Mouse (Mus musculus) intestine, embryonic 16.5 days (tissue): Measurements from ENCODE around the gene Rpl36al. TPM values are rescaled to one million over a fixed set of nuclear protein-coding genes. Genes with fewer than 3 reads are reported as not detected.
A peak's percentile ranks its signal among the peaks of the same experiment; 100 is the strongest.

Source experiments
- ATAC-seq: fragments of 200-750 bp; cut with Nextera tagmentation; 2 replicates; pipeline ENCODE4 v1.8.0; 2017; ENCODE audit warnings: moderate TSS enrichment, moderate library complexity
- H3K27ac ChIP-seq: fragments of 300-500 bp; sonication (generic); 2 replicates; pipeline ENCODE4 v1.5.1; 2014; ENCODE audit warnings: mild to moderate bottlenecking, low read length
- H3K27me3 ChIP-seq: fragments of 300-500 bp; sonication (generic); replicated peaks from 2 replicates; pipeline ENCODE4 v1.6.1; 2014; ENCODE audit warnings: low read length, control low read depth, mixed read lengths; ENCODE audit not compliant: control insufficient read depth, insufficient read depth
- H3K36me3 ChIP-seq: fragments of 300-500 bp; sonication (generic); 2 replicates; pipeline ENCODE4 v1.6.1; 2014; ENCODE audit warnings: low read length, control low read depth; ENCODE audit not compliant: control insufficient read depth, insufficient read depth
- H3K4me1 ChIP-seq: fragments of 300-500 bp; sonication (generic); 2 replicates; pipeline ENCODE4 v1.6.1; 2014; ENCODE audit warnings: low read length, control low read depth, mixed read lengths; ENCODE audit not compliant: control insufficient read depth, insufficient read depth
- H3K4me2 ChIP-seq: fragments of 300-500 bp; sonication (generic); 2 replicates; pipeline ENCODE4 v1.6.1; 2014; ENCODE audit warnings: low read depth, low read length, control low read depth
- H3K4me3 ChIP-seq: fragments of 300-500 bp; sonication (generic); 2 replicates; pipeline ENCODE4 v1.5.1; 2014; ENCODE audit warnings: mild to moderate bottlenecking, low read length
- H3K9ac ChIP-seq: fragments of 300-500 bp; sonication (generic); 2 replicates; pipeline ENCODE4 v1.6.1; 2014; ENCODE audit warnings: low read depth, low read length
- H3K9me3 ChIP-seq: fragments of 300-500 bp; sonication (generic); 2 replicates; pipeline ENCODE4 v1.6.1; 2016; ENCODE audit warnings: low read length, control low read depth; ENCODE audit not compliant: control insufficient read depth
- WGBS: fragments of 180-500 bp; shearing (Covaris S2); extraction: QIAGEN DNeasy Blood & Tissue Kit; methylation state at CpG from one replicate; pipeline ENCODE4 v1.1.7; 2014; 5-methylcytosine and 5-hydroxymethylcytosine counted together
- polyA plus RNA-seq: library from polyadenylated mRNA; unstranded; fragments of >200 nt; fragmentation: Nextera tagmentation; extraction: Ambion mirVana; gene quantifications from 2 replicates; pipeline ENCODE4 v1.2.1, GENCODE M21; 2015

The Rpl36al gene
- polyA plus RNA-seq, 1 experiment from 2014 or later = 654 TPM

GRCm38 (mm10) chr12:69211057-69211456, 27.2 kb upstream of the Rpl36al start:
- no peak overlapping the region for H3K27ac ChIP-seq
- WGBS = 79% methylated on average over 5 of the region's 5 CpGs
- peaks cover 7% of the 10 kb centered on the region for H3K36me3 ChIP-seq

GRCm38 (mm10) chr12:69210056-69210979, 26.4 kb upstream of the Rpl36al start:
- Histone ChIP-seq H3K9ac (no peak overlapping the region), H3K27me3 (no peaks in the 10 kb centered on the region), H3K4me1 (no peaks in the 10 kb centered on the region), H3K4me2 (no peak overlapping the region), H3K9me3 (no peaks in the 10 kb centered on the region), H3K4me3 (no peak overlapping the region), H3K27ac (no peak overlapping the region), H3K36me3 (peaks cover 7% of the 10 kb centered on the region)
- no peak for ATAC-seq
- WGBS = 92% methylated on average over 18 of the region's 18 CpGs

More at GRCm38 (mm10) chr12:69211057-69211456, 27.2 kb upstream of the Rpl36al start:
- Histone ChIP-seq H3K4me3 (no peak overlapping the region), H3K9ac (no peak overlapping the region), H3K27me3 (no peaks in the 10 kb centered on the region), H3K4me2 (no peak overlapping the region), H3K4me1 (no peaks in the 10 kb centered on the region), H3K9me3 (no peaks in the 10 kb centered on the region)
- no peak for ATAC-seq

GRCm38 (mm10) chr12:69208520-69208919, 24.6 kb upstream of the Rpl36al start:
- H3K4me2 ChIP-seq = no peak overlapping the region
- no peaks in the 10 kb centered on the region for H3K4me1 ChIP-seq
- H3K4me3 ChIP-seq = no peak overlapping the region
- no peak for ATAC-seq
- H3K27me3 ChIP-seq = no peaks in the 10 kb centered on the region
- H3K27ac ChIP-seq = no peak overlapping the region
- H3K9ac ChIP-seq = no peak overlapping the region
- 93% methylated on average over 2 of the region's 2 CpGs for WGBS
- peaks cover 5% of the 10 kb centered on the region for H3K36me3 ChIP-seq
- H3K9me3 ChIP-seq = no peaks in the 10 kb centered on the region

- no peak overlapping the region for H3K27ac ChIP-seq
- no peaks in the 10 kb centered on the region for H3K27me3 ChIP-seq
- WGBS = 90% methylated on average over 7 of the region's 7 CpGs
- no peaks in the 10 kb centered on the region for H3K4me1 ChIP-seq
- H3K9me3 ChIP-seq = no peaks in the 10 kb centered on the region
- no peak for ATAC-seq
- H3K4me3 ChIP-seq = no peak overlapping the region
- H3K9ac ChIP-seq = no peak overlapping the region
- no peak overlapping the region for H3K4me2 ChIP-seq
- peaks cover 5% of the 10 kb centered on the region for H3K36me3 ChIP-seq
Measured at GRCm38 (mm10) chr12:69207926-69208325, 24.0 kb upstream of the Rpl36al start.

- Histone ChIP-seq H3K36me3 (peaks cover 5% of the 10 kb centered on the region), H3K9me3 (no peaks in the 10 kb centered on the region), H3K4me3 (no peak overlapping the region), H3K4me2 (no peak overlapping the region), H3K27me3 (no peaks in the 10 kb centered on the region), H3K4me1 (no peaks in the 10 kb centered on the region), H3K27ac (no peak overlapping the region), H3K9ac (no peak overlapping the region)
- ATAC-seq = no peak
- 94% methylated on average over 8 of the region's 8 CpGs for WGBS
Measured at GRCm38 (mm10) chr12:69207396-69207795, 23.5 kb upstream of the Rpl36al start.

GRCm38 (mm10) chr12:69204052-69204833, 20.4 kb upstream of the Rpl36al start, which contains the start of gene Gm49384:
Gene Gm49384 (minus strand): TSS chr12:69204267.
- Histone ChIP-seq H3K9ac (no peak within 1 kb of the TSS), H3K36me3 (peaks cover 7% of the 10 kb centered on the region), H3K4me1 (peaks cover 6% of the 10 kb centered on the region), H3K9me3 (no peaks in the 10 kb centered on the region), H3K4me3 (no peak within 1 kb of the TSS), H3K27me3 (no peaks in the 10 kb centered on the region), H3K27ac (no peak within 1 kb of the TSS), H3K4me2 (no peak within 1 kb of the TSS)
- 78% methylated on average over 16 of the region's 16 CpGs for WGBS
- ATAC-seq = no peak

- H3K9ac ChIP-seq = no peak overlapping the region
- H3K9me3 ChIP-seq = no peaks in the 10 kb centered on the region
- peaks cover 7% of the 10 kb centered on the region for H3K36me3 ChIP-seq
- no peak overlapping the region for H3K27ac ChIP-seq
- H3K27me3 ChIP-seq = no peaks in the 10 kb centered on the region
- H3K4me1 ChIP-seq = peaks cover 19% of the 10 kb centered on the region
- no peak overlapping the region for H3K4me2 ChIP-seq
- ATAC-seq = peak; percentile 64
- no peak overlapping the region for H3K4me3 ChIP-seq
Measured at GRCm38 (mm10) chr12:69198985-69199384, 15.1 kb upstream of the Rpl36al start.

- ATAC-seq = peak; percentile 45
- H3K27me3 ChIP-seq = no peaks in the 10 kb centered on the region
- H3K9me3 ChIP-seq = no peaks in the 10 kb centered on the region
- under 1% methylated on average over 18 of the region's 18 CpGs for WGBS
- H3K4me3 ChIP-seq = peak within 1 kb of the TSS; percentile 96
- peak within 1 kb of the TSS; percentile 88 for H3K9ac ChIP-seq
- peak within 1 kb of the TSS; percentile 89 for H3K27ac ChIP-seq
- peak within 1 kb of the TSS; percentile 97 for H3K4me2 ChIP-seq
- H3K4me1 ChIP-seq = peaks cover 19% of the 10 kb centered on the region
- H3K36me3 ChIP-seq = peaks cover 7% of the 10 kb centered on the region
Measured at GRCm38 (mm10) chr12:69198164-69198535, 14.3 kb upstream of the Rpl36al start, which contains the start of gene Dnaaf2. Gene Dnaaf2 (minus strand): TSS chr12:69198429.

- Histone ChIP-seq H3K4me3 (peak overlapping the region; percentile 96), H3K4me1 (peaks cover 19% of the 10 kb centered on the region), H3K36me3 (peaks cover 7% of the 10 kb centered on the region), H3K4me2 (peak overlapping the region; percentile 97), H3K27me3 (no peaks in the 10 kb centered on the region), H3K27ac (peak overlapping the region; percentile 89), H3K9me3 (no peaks in the 10 kb centered on the region), H3K9ac (peak overlapping the region; percentile 88)
- peak; percentile 82 for ATAC-seq
- whole genome bisulfite sequencing = under 1% methylated on average over 94 of the region's 94 CpGs
Measured at GRCm38 (mm10) chr12:69197378-69198163, 13.7 kb upstream of the Rpl36al start.
